Mouse (Mus musculus): Measurements from ENCODE around the gene Coq7.

DNA sequence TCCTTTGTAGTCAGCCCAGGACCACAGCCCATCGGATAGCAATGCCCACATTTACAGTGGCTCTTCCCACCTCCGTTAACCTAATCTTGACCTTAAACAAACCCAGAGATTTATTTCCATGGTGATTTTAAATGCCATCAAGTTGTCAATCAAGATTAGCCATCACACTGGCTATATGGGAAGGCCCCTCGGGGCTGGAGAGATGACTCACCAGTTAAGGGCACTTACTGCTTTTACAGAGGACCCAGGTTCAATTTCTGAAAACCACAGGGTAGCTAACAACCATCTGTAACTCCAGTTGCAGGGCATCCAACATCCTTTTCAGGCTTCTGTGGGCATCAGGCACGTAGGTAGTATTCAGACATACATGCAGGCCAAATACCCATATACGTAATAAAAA, 56.7 kb downstream of the Coq7 start:
- TF ChIP-seq RAD21 (IDR thresholded peaks at IDR 0.05; ENCODE audit: low read depth, low read length) (no peak), USF1 (IDR thresholded peaks at IDR 0.05; ENCODE audit: low read depth, low read length) (no peak), POLR2A (IDR thresholded peaks at IDR 0.05; ENCODE audit: control insufficient read depth in 1 of 2, insufficient read depth in 1 of 2, low read depth in 1 of 2, low read length in 2 of 2, poor library complexity in 1 of 2) (no peak), ZMIZ1 (IDR thresholded peaks at IDR 0.05; ENCODE audit: low read depth, low read length) (no peak), USF2 (IDR thresholded peaks at IDR 0.05; ENCODE audit: borderline replicate concordance in 1 of 2, insufficient read depth in 1 of 2, low read depth in 1 of 2, low read length in 2 of 2) (no peak), SMC3 (IDR thresholded peaks at IDR 0.05; ENCODE audit: low read depth, low read length) (no peak), MAFK (IDR thresholded peaks at IDR 0.05; ENCODE audit: borderline replicate concordance, low read depth, low read length) (no peak), MAX (IDR thresholded peaks at IDR 0.05; ENCODE audit: low read length) (no peak), CTCF (IDR thresholded peaks at IDR 0.05 in 2 of 3, conservative IDR thresholded peaks at IDR 0.05 in 1 of 3; ENCODE audit: control insufficient read depth in 1 of 3, insufficient read depth in 1 of 3, low read depth in 2 of 3, low read length in 3 of 3, poor library complexity in 1 of 3, severe bottlenecking in 1 of 3) (no peak), HCFC1 (IDR thresholded peaks at IDR 0.05; ENCODE audit: low read depth, low read length) (no peak), CHD1 (IDR thresholded peaks at IDR 0.05; ENCODE audit: low read depth, low read length) (no peak)
